Mouse (Mus musculus) G1E-ER4 (cell line): ENCODE data around the gene Ifne. TPM values are rescaled to one million over a fixed set of nuclear protein-coding genes. Genes with fewer than 3 reads are reported as not detected.

Source experiments
- GATA1 ChIP-seq: IDR thresholded peaks from one replicate; pipeline ENCODE4 v1.8.0; 2012; ENCODE audit warnings: low read length, inconsistent platforms
- polyA plus RNA-seq: library from polyadenylated mRNA; stranded (reverse); fragments of >175 nt; gene quantifications from 2 replicates; pipeline ENCODE4 v1.2.3, GENCODE M21; 2012

The Ifne gene
- not detected in 2 replicates for polyA plus RNA-seq

- TF ChIP-seq GATA1, result no peak
Observed at GRCm38 (mm10) chr4:88880101-88880500, at the start of gene Ifne. Gene Ifne, minus strand, starts transcription at chr4:88880201.

DNA sequence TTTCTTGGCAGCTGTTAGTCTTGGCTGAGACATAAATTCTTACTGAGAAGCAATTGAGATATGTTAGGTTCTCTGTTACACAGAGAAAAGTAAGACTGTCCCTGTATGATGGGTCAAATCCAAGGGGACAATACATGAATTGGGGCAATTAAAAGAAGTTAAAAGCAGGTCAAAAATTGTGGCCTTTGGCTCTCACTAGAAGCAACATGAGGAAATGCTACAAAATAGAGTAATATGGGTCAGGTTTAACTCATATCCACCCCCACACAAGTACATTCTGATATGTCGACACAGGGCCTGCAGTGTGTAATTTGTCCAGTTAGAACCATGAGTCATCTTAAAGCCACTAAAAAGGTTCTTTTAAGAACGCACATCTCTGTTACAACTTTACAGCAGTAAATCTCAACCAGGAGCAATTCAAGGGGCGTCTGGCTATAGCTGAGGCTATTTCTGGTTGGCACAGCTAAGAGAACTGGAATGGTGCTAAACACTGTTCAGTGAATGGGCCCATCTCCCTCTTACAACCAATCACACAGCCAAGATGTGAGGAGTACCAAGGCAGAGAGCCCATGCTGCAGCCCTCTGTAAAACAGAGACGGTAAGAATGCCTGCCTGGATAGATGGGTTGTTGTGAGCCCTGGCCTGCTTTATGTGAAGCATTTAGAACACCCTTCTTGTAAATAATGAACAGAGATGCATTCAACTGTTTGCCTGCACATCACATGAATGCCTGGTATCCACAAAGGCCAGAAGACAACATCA lies 48.5 kb upstream of the Ifne start:
- TF ChIP-seq GATA1, result no peak

DNA sequence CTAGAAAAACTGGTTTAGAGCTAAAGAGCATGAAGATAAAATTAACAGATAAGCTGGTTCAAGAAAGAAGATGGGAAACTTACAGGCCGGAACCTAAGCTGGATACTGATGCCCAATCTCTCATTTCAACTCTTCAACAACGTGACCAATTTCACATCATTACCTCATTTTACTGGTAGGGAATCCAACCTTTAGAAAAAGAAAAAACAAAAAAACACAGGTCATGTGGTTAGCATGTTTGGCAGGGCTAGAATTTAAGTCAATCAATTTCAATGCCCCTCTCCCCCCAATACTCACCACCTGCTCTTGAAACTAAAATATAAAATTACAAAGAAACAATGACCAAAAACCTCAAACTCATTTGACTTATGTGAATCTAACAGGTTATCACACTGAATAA lies 47.8 kb upstream of the Ifne start:
- TF ChIP-seq GATA1, result no peak

- TF ChIP-seq GATA1, result no peak
Observed at GRCm38 (mm10) chr4:88926637-88927036, 46.6 kb upstream of the Ifne start.

DNA sequence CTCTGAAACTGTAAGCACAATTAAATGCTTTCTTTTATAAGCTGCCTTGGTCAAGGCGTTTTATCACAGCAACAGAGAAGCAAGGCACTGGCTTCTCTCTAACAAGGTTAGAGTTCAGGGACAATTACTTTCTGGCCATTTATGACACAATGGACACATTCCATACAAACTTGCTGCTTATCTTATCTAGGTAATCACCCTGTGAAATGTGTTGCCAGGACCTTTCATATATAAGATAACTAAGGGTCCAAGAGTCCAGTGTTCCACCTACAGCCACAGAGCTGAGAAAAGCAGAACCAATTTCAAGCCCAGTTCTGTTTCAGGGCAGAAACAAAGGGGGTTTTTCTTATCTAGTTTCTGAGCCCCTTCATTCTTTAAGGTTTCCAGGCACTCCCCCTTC lies 46.1 kb upstream of the Ifne start:
- no peak for TF ChIP-seq GATA1

DNA sequence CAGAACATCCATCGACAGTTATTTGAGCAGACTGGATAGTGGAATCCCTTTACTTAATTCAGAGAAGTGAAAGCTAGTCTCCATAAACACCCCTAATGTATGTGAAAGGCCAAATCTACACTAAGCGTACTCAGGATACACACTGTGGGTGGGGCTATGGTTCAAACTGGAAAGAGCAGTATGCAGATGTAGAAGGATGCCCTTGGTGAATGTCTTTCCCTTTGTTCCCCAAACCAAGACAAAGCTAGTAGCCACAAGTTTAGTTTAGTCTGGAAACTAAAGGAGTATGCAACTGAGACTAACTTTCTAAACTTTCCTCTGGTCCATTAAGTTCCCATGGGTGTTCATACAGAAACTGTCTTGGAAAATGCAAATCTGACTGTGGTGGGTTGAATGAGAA lies 45.5 kb upstream of the Ifne start:
- no peak for TF ChIP-seq GATA1

DNA sequence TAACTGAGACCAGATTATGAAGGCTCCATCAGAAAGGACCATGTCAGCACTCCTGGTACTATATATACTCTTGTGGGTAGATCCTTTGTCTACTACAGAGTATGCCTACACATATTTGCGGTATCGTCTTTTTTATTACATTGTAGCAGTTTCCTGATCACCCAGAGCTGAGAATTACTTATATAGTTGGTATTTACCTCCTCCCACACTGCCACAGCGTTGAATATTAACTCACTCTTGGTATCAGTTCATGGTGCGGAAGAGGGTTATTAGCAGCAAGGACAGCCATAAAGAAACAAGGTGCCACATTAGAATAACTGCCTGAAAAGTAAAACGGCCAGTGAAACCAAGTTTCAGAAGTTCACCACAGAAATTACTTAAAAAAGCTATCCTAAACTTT lies 41.3 kb upstream of the Ifne start:
- TF ChIP-seq GATA1, result no peak

DNA sequence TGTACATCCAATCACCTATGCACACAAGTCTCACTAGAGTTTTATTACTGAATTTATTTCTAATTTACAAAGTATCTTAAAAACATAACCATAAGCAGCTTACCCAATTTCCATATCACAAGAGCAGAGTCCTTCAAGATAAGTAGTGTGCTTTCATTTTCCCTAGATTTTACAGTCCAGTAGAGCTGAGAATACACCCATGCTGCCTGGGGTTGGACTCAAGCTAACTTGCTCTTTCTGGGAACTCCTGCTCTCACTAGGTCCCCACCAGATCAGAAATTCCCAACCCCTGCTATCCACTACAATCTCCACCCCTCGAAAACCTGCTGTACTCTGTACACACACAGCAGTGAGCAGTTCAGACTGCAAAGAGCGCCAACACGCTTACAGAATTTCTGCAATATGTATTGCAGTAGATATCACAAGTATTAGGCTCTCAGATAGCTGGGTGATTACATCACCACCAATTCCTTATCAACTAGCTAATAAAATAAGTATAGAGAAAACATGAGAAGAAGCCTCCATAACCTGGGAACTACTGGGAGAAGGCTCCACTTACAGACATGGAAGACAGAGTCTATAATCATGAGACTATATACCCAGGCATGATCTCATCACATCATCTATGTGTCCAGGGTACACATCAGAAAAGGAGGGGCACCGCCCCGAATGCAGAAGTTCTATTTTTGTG lies 37.9 kb upstream of the Ifne start:
- TF ChIP-seq GATA1, result no peak

GRCm38 (mm10) chr4:88916306-88916705 lies 36.3 kb upstream of the Ifne start:
- no peak for TF ChIP-seq GATA1

- no peak for TF ChIP-seq GATA1
Observed at GRCm38 (mm10) chr4:88913984-88914383, 34.0 kb upstream of the Ifne start.

- no peak for TF ChIP-seq GATA1
Observed at GRCm38 (mm10) chr4:88912882-88913281, 32.9 kb upstream of the Ifne start.

DNA sequence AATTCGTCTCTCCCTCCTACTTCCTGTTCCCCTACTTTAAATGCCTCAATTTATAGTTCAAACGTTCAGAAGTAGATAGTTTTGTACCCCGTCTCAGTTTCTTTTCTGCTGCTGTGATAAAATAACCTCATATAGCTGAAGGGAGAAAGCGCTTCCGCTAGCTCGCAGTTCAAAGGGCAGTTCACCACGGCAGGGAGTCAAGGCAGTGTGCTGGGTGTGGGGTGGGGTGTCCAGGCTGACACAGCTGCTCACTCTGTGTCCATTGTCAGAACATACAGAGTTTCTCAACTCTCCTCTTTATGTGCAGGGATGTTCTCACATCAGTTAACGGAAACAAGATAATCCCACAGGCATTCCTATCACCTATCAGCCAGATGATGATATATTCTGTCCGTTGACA lies 32.2 kb upstream of the Ifne start:
- TF ChIP-seq GATA1, result no peak

DNA sequence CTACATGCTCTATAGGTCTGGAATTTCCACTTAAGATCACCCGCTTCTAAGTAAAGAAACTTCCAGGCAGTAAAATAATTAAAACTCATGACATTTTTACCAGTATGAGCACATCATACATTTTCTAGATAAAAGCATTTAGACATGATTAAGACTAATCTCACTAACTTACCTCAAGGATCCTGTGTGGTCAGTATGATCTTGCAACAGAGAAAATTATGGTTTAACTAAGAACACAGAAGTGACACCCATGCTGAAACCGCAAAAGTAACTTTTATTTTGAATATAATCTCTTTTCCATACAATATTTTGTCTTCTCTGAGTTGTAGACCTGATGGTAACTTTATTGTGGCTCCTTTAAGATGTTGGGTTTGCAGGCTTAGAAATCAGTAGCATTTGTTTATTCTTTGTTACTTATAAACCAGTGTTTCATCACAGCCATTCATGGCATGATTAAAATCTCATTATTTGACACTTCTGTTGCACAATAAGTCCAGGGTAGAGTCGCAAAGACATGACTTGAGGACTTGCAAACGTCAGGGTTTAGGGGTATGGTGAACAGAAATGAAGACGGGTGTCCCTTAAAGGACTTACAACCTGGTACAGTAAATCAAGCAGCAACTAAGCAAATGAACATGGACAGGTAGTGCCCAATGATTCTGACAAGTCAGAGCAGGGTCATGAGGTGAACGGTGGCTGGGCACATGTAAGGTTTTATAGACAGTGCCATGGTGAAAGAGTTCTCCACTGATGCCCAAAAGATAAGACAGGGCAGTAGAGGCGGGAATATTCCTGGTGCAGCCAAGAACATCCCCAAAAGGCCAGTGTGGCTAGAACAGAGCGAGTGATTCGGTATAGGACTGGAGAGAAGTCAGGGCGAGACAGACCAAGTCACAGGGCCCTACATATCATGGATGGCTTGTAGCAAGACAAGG lies 29.9 kb upstream of the Ifne start:
- TF ChIP-seq GATA1, result no peak

- TF ChIP-seq GATA1, result no peak
Observed at GRCm38 (mm10) chr4:88893201-88893754, 13.3 kb upstream of the Ifne start.

- no peak for TF ChIP-seq GATA1
Observed at GRCm38 (mm10) chr4:88888236-88888635, 8.2 kb upstream of the Ifne start.

DNA sequence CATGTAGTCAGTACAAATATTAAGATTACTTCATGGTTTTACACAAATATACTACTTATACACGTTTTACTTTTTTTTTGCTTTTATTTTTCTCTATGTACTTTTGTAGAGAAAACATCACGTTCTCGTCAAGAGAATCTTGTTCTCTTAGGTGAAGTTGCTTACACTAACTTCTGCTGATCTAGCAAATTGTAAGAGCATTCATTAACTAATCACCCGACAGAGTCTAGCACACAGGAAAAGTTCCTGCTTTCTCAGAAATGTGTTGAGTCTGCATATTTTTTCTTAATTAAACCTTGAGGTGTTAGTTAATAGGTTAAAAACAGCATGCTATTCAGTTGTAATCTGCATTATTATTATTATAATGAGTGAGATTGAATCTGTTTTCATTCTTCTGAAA lies 1.2 kb downstream of the Ifne start:
- TF ChIP-seq GATA1, result no peak
